Mouse (Mus musculus) liver, embryonic 15.5 days (tissue): ENCODE results near the gene Nr2f1. TPM values are rescaled to one million over a fixed set of nuclear protein-coding genes. Genes with fewer than 3 reads are reported as not detected.

ENCODE experiments used
- ATAC-seq: fragments of 200-750 bp; cut with Nextera tagmentation; 2 replicates; pipeline ENCODE4 v1.8.0; 2017; ENCODE audit warnings: moderate number of reproducible peaks, mild to moderate bottlenecking, moderate library complexity; ENCODE audit not compliant: insufficient read depth
- H3K27ac ChIP-seq: fragments of 300-500 bp; sonication (generic); replicated peaks from 2 replicates; pipeline ENCODE4 v1.5.1; 2015; ENCODE audit warnings: mild to moderate bottlenecking, inconsistent platforms
- H3K27me3 ChIP-seq: fragments of 300-500 bp; sonication (generic); 2 replicates; pipeline ENCODE4 v1.6.1; 2015; ENCODE audit warnings: mild to moderate bottlenecking, inconsistent platforms
- H3K36me3 ChIP-seq: fragments of 300-500 bp; sonication (generic); replicated peaks from 2 replicates; pipeline ENCODE4 v1.6.1; 2015; ENCODE audit warnings: moderate library complexity, mild to moderate bottlenecking, inconsistent platforms
- H3K4me1 ChIP-seq: fragments of 300-500 bp; sonication (generic); replicated peaks from 2 replicates; pipeline ENCODE4 v1.6.1; 2015; ENCODE audit warnings: inconsistent platforms
- H3K4me2 ChIP-seq: fragments of 300-500 bp; sonication (generic); 2 replicates; pipeline ENCODE4 v1.6.1; 2015; ENCODE audit warnings: moderate library complexity, mild to moderate bottlenecking, inconsistent platforms
- H3K4me3 ChIP-seq: fragments of 300-500 bp; sonication (generic); replicated peaks from 2 replicates; pipeline ENCODE4 v1.5.1; 2015; ENCODE audit warnings: mild to moderate bottlenecking, inconsistent platforms
- H3K9ac ChIP-seq: fragments of 300-500 bp; sonication (generic); 2 replicates; pipeline ENCODE4 v1.6.1; 2015; ENCODE audit warnings: moderate library complexity, mild to moderate bottlenecking, inconsistent platforms
- H3K9me3 ChIP-seq: fragments of 300-500 bp; sonication (generic); replicated peaks from 2 replicates; pipeline ENCODE4 v1.6.1; 2016; ENCODE audit warnings: inconsistent platforms
- WGBS: fragments of 180-500 bp; shearing (Covaris S2); methylation state at CpG from one replicate; pipeline ENCODE4 v1.1.7; 2015; ENCODE audit warnings: mixed read lengths; ENCODE audit not compliant: insufficient replicate concordance; 5-methylcytosine and 5-hydroxymethylcytosine counted together
- polyA plus RNA-seq: library from polyadenylated mRNA; unstranded; fragments of >200 nt; fragmentation: Nextera tagmentation; extraction: Ambion mirVana; gene quantifications from 2 replicates; pipeline ENCODE4 v1.2.1, GENCODE M21; 2015

Nr2f1 gene
- polyA plus RNA-seq, 1 experiment from 2014 or later: 0.47 TPM

DNA sequence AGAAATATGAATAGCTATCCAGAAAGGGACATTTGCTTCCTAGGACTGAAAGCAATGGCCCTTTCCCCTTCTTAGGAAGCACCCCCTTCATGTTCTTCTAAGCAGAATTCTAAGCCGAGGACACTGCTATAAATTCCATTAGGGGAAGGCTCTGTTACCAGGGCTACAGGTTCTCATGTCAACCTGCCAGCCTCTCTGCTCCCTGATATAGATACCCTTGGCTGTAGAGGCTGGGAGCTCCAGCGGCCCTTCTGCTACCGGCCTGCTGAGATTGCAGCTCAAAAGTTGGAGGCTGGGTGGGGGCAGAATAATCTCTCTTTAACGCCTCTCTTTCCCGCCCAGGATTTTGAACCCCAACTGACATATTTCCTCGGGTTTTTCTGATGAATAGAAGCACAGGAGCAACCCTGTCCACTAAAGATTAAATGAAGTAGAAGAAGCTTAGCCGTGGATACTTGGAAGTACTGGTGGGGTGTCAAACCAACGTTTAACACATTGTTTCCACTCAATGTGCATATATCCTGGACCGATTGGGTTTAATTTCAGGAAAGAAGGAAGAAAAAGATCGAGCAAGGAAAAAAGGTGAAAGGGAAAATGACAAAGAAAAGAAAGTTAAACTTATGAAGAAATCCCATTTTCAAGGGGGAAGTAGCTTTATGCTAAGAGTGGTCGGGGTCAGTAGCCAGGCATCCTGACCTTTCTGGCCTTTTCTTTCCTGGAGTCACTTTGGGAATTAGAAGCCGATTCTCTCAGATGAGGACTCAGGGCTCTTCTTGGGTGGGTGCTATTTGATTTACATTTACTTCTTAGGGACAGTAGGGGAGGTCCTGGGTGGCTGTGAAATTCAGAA is 8.5 kb upstream of the Nr2f1 start:
- Histone ChIP-seq H3K27ac (no peak overlapping the region), H3K9ac (no peak overlapping the region), H3K4me3 (no peak overlapping the region), H3K4me1 (no peaks in the 10 kb centered on the region), H3K27me3 (peaks cover 95% of the 10 kb centered on the region), H3K9me3 (no peaks in the 10 kb centered on the region), H3K36me3 (no peaks in the 10 kb centered on the region), H3K4me2 (no peak overlapping the region)
- WGBS: 4% methylated on average over 12 of the region's 12 CpGs
- no peak for ATAC-seq

DNA sequence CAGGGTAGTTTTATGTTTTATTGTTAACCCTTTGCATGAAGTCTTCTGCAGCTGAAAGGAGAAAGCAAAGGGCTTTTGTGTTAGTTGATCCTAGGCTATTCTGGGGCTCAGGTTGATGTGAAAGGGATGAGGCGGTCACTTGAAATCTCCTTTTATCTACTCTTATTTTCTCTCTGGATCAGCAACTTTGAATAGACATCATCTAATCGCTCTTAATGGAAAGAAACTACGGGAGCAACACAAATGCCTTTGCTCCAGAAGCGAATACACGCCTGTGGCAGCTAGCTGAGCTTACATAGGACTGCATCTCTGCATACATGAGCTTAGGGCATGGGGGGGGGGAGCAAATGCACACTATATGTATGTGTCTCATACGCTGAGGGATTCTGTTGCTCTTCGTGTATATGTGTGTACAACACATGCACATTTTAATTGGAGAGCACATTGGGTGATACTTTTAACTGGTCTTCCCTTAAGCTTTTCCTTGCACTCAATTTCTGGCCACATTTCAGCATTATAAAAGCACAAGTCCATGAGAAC is 7.4 kb upstream of the Nr2f1 start:
- Histone ChIP-seq H3K9me3 (no peaks in the 10 kb centered on the region), H3K27ac (no peak overlapping the region), H3K36me3 (no peaks in the 10 kb centered on the region), H3K9ac (no peak overlapping the region), H3K27me3 (peaks cover 95% of the 10 kb centered on the region), H3K4me3 (no peak overlapping the region), H3K4me2 (no peak overlapping the region), H3K4me1 (no peaks in the 10 kb centered on the region)
- 23% methylated on average over 7 of the region's 7 CpGs for WGBS
- ATAC-seq: no peak

DNA sequence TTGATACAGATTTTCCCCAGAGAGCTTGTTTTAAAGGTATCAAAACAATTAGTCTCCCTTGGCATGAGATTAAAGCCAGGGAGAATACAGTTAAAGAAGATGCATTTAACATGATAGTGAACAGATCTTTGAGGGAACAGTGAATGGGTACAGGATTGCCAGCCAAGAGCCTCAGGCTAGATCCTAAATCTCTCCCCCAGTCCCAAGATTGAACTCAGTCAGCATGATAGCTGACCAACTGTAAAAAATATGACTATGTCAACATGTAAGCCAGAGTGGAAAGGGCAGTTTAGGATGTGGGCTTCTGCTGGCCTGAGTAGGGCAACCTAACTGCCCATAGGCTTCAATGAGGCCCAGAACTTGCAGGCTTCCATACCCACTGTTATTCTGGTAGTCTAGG is 5.9 kb upstream of the Nr2f1 start:
- no peak overlapping the region for H3K27ac ChIP-seq
- peaks cover 95% of the 10 kb centered on the region for H3K27me3 ChIP-seq
- no peaks in the 10 kb centered on the region for H3K4me1 ChIP-seq
- ATAC-seq: no peak
- no peaks in the 10 kb centered on the region for H3K9me3 ChIP-seq
- H3K4me3 ChIP-seq: no peak overlapping the region
- H3K36me3 ChIP-seq: no peaks in the 10 kb centered on the region
- H3K4me2 ChIP-seq: no peak overlapping the region
- H3K9ac ChIP-seq: no peak overlapping the region

DNA sequence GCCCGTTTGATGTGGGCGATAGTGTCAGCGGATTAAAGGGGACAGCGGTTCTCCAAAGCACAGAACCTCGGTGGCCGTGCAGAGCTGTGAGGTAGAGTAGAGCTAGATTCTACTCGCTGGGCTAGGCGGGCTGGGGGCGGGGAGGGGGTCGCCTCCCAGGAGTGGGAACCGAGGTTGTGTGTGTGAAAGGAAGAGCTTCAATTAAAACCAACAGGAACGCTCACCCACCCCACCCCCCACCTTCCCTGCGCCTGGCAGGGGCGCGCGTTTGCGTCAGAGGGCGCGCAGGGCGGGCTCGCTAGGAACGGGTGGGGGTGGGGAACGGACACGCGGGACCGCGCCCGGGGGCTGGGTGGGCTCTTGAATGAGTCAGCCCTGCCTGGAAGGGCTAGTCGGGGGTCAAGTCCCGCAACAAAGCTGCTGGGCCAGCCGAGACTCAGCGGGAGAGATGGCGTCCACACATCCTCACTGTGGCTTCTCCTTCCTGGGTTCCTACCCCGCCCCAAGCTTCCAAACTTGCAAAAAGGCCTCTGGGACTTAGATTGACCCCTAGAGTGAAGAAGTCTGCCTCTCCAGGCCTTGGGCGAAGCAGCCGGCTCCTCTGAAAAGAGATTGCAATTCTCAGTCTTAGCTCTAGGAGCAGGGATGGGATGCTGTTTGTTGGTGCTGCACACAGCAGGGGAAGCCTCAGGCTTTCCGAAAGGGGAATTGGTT is 3.9 kb upstream of the Nr2f1 start:
- Histone ChIP-seq H3K9me3 (no peaks in the 10 kb centered on the region), H3K9ac (no peak overlapping the region), H3K36me3 (no peaks in the 10 kb centered on the region), H3K4me3 (peak overlapping the region; percentile 33), H3K4me1 (no peaks in the 10 kb centered on the region), H3K4me2 (peak overlapping the region; percentile 44), H3K27ac (no peak overlapping the region), H3K27me3 (peaks cover 95% of the 10 kb centered on the region)
- WGBS: 1% methylated on average over 37 of the region's 37 CpGs
- ATAC-seq: no peak

DNA sequence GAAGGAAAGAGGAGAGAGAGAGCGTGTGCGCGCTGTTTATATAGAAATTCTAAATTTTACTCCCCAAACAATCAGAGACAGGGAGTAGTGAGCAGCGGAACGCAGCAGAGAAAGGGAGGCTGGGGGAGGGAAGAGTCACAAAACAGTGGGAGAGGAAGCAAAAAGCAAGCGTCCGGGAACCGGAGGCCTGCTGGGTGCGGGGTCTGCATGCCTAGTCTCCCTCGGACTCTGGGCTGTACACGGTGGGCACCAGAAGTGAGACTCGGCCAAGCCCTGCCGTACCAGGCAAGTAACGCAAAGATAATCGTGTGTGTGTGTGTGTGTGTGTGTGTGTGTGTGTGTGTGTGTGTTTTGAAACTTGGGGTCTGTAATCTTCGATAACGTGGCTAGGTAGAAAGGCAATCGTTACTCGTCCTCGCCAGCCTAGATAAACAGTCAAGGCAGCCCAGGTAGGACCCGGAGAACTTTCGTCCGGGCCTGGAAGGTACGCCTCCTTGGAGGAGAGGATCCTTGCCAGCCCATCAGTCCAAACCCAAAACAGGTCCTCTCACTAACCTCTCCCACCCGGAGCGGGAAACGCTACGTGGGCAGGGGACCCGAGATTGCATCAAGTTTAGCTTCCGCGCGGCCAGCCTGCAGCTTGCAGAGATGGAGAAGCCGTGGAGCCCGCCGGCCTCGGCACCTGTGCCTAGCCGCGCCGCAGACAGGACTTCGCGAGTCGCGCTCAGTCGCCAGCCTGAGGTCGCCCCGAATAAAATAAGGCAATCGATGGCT is 3.2 kb upstream of the Nr2f1 start:
- Histone ChIP-seq H3K4me3 (peak overlapping the region; percentile 33), H3K4me2 (peak overlapping the region; percentile 44), H3K36me3 (no peaks in the 10 kb centered on the region), H3K4me1 (0 out of 2 replicates have a peak, but pooled peaks cover 4% of the 10 kb centered on the region), H3K9me3 (no peaks in the 10 kb centered on the region), H3K9ac (no peak overlapping the region), H3K27ac (no peak overlapping the region), H3K27me3 (peaks cover 95% of the 10 kb centered on the region)
- no peak for ATAC-seq
- WGBS: 1% methylated on average over 47 of the region's 47 CpGs

DNA sequence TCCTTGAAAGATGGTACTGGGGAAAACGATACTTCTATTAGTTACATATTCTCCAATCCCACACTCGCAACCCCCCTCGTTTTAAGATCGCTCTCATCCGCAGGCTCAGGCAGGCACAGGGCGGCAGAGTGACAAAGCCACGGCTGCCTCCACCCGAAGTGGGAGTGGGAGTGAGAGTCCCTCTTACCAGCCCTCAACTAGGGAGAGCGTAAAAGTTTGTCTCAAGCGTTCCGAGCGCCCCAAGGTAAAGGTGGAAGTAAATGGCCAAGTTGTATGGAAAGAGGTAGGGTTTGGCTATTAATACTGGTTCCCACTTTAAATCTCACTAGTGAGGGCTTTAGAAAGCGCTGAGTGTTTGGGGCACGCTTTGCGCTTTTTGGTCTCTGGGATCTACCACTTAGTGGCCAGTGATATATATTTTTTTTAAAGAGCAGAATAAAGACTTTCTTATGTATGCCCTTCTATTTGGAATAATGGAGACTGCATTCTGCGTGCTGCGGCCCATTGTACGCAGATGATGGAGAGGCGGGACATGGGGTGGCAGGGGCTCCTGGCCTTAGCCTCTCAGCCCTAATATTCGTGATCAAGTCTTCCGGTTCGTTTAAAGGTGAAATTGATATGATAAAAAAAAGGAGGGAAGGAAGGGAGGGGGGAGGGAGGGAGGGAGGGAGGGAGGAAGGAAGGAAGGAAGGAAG is 2.5 kb upstream of the Nr2f1 start:
- Histone ChIP-seq H3K4me1 (0 out of 2 replicates have a peak, but pooled peaks cover 4% of the 10 kb centered on the region), H3K4me3 (no peak overlapping the region; the same call in 1 of the 2 replicates), H3K9me3 (no peaks in the 10 kb centered on the region), H3K9ac (no peak overlapping the region), H3K4me2 (peak overlapping the region; percentile 32), H3K27ac (no peak overlapping the region), H3K27me3 (peaks cover 95% of the 10 kb centered on the region), H3K36me3 (no peaks in the 10 kb centered on the region)
- WGBS: 5% methylated on average over 22 of the region's 22 CpGs
- ATAC-seq: no peak

DNA sequence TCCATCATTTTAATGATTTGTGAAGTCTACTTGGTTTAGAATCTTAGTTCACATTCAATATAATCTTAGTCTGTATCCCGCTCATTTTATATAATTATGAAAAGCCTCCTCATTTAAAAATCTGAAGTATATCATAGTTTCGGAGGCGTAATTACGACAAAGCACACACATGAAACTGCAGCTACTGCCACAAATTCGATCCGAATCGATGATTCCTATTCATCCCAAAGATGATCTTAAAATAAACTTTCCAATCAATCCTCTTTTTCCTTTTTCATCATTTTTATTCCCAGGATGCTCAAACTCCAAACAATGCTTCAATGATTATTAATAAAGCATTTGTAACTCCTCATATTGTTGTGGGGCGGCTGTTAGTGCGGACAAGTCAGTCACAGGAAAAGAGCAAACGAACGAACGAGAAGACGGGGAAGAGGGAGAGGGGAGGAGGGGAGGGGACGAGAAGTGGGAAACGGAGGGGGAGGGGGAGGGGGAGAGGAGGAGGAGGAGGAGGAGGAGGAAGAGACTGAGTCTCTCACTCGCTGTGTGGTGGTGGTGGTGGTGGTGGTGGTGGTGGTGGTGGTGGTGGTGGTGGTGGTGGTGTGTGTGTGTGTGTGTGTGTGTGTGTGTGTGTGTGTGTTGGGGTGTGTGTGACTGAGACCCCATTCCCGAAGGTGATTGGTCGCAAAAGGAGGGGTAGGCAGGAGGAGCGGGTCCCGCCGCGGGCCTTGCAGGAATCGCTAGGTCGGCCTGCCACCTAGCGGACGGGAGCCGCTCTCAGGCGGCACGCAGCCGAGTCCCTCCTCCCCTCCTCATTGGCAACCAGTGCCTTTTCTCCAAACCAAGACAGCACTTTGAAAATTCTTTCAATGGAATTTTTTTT is 1.7 kb upstream of the Nr2f1 start:
- Histone ChIP-seq H3K4me3 (no peak overlapping the region; the same call in 1 of the 2 replicates), H3K9me3 (no peaks in the 10 kb centered on the region), H3K4me1 (0 out of 2 replicates have a peak, but pooled peaks cover 4% of the 10 kb centered on the region), H3K27me3 (peaks cover 96% of the 10 kb centered on the region), H3K36me3 (no peaks in the 10 kb centered on the region), H3K9ac (no peak overlapping the region), H3K4me2 (peak overlapping the region; percentile 32), H3K27ac (no peak overlapping the region)
- WGBS: 3% methylated on average over 27 of the region's 30 CpGs
- no peak for ATAC-seq

DNA sequence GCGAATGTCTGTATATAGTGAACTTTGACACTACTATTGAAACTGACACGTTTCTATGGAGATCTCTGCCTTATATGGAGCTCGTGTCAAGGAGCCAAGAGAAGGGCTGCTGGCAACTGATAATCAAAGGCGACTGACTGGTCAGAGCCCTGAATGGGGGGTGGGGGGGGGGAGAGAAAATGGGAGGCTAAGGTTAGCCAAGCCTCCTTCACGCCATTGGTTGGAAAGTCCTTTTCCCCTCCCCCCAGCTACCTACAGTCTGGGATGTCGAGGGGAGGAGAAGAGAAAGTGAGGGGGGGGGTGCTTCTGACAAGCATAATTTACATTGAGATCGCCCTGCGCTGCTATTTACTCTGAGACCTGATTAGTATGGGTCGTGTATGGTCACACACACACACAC is 850 bp upstream of the Nr2f1 start:
- 0 out of 2 replicates have a peak, but pooled peaks cover 4% of the 10 kb centered on the region for H3K4me1 ChIP-seq
- H3K4me3 ChIP-seq: no peak overlapping the region
- no peak overlapping the region for H3K27ac ChIP-seq
- no peak overlapping the region for H3K9ac ChIP-seq
- H3K9me3 ChIP-seq: no peaks in the 10 kb centered on the region
- H3K4me2 ChIP-seq: no peak overlapping the region
- under 1% methylated on average over 9 of the region's 9 CpGs for WGBS
- peaks cover 98% of the 10 kb centered on the region for H3K27me3 ChIP-seq
- H3K36me3 ChIP-seq: no peaks in the 10 kb centered on the region
- ATAC-seq: 0 out of 2 replicates have a peak, but pooled peaks have one; percentile 32

DNA sequence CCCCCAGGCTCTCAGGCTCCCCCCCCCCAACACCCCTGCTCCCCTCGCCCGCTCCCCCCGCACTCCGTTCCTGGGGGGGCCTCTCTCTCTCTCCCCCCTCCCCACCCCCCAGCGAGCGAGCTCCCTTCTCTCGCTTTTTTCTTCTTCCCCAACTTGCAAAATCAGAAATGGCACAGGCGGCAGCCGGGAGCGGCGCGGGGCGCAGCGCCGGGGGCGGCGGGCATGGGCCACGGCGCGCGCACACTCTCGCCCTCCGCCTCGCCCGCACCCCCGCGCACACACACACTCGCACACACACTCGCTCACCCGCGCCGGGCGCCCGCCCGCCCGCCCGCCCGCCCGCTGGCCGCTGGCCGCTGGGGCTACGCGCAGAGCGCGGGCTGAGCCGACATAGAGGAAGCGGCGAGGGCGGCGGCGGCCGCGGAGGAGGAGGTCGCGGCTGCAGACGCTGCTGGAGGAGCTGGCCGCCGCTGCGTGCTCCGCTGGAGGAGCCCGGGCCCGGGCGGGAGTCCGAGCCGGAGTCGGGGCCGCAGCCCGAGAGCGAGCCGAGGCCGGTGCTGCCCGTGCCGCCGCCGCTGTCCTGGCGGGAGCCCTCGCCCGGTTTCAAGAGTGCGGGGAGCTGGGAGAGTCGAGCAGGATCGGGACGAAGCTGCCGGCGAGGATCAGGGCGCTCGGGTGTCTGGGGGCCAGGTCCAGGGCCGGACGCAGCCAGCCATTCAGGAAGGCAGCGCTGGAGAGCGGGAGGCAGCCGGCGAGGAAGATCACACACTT is 501 bp downstream of the Nr2f1 start:
- Histone ChIP-seq H3K27me3 (peaks cover 99% of the 10 kb centered on the region), H3K4me2 (peak overlapping the region; percentile 66), H3K4me1 (0 out of 2 replicates have a peak, but pooled peaks cover 4% of the 10 kb centered on the region), H3K9me3 (no peaks in the 10 kb centered on the region), H3K27ac (peak overlapping the region; percentile 48; the same call in 1 of the 2 replicates), H3K4me3 (peak overlapping the region; percentile 52), H3K9ac (peak overlapping the region; percentile 39; the same call in 1 of the 2 replicates), H3K36me3 (no peaks in the 10 kb centered on the region)
- WGBS: 0% methylated on average over 79 of the region's 92 CpGs
- ATAC-seq: no peak
